Mouse (Mus musculus): ENCODE measurements at regions not wholly inside any gene's neighbourhood (a gene's known extent, or its start where the extent isn't known, plus 50 kb on each side); places are given as distances from the start of the nearest gene placed in this dataset.

DNA sequence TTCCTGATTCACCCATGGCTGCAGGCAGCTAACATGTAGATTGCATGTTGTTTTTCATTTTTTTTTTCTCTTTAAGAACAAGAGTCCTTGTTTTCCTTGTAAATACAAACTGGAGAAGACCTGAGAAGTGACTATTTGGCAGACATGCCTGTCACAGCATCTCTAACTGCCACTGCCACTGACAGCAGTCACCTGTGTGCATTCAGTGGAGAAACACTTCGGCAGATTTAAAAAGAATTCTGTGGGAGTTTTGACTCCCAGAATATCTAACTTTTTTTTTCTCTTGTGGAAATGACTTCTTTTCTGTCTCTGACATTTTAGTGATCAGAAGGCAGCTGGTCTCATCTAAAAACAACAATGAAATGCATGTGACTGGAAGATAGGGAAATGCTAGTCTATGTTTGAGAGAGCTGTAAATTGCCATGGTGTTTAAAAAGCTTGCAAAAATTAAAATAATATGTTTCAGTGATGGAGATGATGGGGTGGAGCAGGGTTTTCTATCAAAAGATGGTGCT lies 526.0 kb upstream of the Agtr1b start:
- no peak for DNase-seq (ENCODE audit: low read depth, low spot score)

DNA sequence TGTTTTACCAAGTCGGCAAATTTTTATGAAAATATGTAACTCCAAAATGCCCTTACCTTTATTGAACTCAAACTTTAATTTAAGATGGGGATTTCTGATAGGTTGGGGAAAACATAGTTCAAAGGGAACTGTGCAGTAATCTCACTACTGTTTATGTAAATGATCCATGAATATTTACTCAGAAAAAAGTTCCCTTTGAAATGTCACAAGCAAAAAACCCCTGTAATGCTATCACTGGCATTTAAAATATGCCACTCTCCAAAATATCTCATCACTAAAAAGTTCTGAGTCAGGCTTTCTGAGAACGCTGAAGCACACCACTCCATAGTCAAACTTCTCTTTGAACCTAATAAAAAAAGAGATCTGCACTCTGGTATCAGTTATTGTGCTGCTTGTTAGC lies 497.3 kb upstream of the Agtr1b start:
- DNase-seq (ENCODE audit: low read depth, low spot score): peak; percentile 41

DNA sequence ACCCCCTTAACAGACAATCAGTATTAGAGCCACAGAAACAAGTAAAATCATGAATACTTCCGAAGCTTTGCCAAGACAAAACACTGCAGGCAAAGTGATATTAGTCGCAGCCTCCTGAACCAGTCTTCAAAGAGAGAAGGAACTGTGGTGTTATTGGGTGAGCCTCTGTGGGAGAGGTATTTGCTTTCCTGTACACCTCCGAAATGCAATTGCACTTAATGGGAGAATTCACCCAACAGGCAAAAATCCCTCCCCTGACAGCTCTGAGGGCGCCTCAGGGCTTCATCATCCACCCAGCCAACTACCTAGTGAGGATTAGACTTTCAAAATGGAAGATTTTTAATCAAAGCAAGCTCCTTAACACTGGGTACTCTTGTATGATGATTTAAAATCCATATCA lies 464.1 kb upstream of the Agtr1b start:
- no peak for DNase-seq (ENCODE audit: low read depth, low spot score)

DNA sequence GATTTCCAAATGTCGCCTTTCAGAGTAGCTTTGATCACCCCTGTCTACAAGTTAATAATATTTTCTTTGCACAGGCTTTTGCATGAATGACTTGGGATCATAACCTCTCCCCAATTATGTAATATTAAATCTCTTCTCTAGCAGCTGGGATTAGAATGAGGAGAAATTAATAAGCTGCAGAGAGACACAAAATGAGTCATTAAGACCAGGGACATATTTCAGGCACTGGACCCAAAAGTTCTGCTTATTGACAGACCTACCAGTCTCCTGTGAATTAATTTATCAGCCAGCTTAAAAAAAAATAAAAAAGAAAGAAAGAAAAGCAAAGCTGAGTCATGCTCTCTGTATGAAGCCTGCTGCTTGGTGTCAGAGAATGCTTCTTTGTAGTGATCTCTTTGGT lies 462.4 kb upstream of the Agtr1b start:
- DNase-seq (ENCODE audit: low read depth, low spot score): no peak

DNA sequence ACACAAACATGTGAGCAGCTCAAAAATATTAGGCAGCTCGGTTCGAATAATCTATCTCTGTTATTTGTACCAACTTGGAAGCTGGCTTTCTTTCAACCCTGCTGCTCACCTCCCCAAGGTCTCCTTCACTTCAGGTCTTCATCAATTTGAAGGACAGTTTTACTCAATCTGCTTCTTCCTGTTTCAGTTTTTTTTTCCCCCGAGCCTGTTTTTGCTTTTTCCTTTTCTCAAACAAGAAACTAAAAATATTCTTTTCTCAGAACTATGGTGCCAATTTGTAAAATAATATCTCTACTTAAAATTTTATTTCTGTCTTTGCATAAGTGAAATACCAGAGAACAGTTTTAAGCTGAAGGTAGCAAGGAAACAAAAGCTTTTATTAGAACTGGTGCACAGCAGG lies 461.8 kb upstream of the Agtr1b start:
- DNase-seq (ENCODE audit: low read depth, low spot score): peak; percentile 53

DNA sequence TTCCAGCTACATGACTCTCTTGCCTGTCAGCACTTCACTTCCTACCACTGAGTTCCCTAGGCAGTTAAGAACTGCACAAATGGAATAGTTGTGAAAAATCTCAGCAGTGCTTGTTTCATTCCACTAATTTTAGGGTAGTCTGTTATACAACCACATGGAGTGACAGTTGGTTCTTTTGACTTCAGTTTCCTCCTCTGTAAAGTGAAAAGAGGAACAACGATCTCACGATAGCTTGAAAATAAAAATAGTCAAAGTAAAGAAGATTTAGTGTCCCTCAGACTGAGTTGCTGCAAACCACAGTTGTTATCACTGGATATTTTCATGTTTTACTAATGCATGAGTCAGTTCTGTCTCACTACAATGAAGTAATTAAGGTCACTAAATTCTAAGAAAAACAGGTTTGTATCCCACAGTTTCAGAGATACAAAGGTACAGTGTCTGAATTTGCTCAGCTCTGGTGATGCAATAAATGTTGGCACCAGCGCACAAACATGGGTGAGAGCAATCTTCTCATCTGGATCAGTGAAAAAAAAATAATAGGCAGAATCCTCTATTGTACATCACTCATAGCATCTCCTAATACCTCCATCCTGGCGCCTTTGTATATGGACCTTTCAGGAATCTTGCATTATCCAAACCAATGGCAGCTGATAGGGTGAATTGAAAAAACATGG lies 458.8 kb upstream of the Agtr1b start:
- DNase-seq (ENCODE audit: low read depth, low spot score): peak; percentile 66

DNA sequence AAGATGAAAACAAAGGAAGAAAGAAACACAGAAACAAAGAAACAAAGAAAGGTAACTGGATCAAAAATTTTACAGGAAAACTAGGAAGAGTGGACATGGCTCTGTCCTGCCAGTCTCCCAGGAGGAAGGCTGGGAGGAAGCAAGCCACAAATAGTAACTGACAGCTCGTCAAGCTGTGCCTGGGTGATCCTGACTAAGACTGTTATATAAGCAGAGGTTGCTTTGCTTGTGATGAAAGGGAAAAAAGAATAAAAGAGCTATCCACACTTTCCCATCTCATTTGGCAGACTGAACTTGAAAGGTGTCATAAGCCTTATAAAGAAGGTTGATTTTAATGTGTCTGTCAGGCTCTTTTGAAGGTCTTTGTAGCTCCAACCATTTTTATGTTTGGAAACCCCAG lies 455.2 kb upstream of the Agtr1b start:
- DNase-seq (ENCODE audit: low read depth, low spot score): no peak

DNA sequence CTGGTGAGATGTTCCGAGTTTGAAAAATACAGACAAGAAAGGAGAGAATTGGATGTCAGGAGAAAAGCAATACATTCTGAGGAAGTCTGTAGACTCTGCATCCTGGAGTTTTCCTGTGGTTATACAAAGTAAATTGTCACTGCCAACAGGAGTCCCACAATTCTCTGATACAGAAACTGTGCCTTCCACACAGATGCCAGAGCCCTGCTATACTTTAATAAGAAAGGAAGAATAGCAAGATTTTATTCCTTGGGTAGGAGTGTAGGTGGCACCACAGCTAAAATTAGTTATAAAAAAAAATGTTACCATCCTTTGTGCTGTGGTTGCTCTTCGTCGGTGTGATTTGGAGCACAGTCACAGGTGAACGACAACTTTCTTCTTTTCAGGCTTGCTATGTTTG lies 454.7 kb upstream of the Agtr1b start:
- no peak for DNase-seq (ENCODE audit: low read depth, low spot score)

DNA sequence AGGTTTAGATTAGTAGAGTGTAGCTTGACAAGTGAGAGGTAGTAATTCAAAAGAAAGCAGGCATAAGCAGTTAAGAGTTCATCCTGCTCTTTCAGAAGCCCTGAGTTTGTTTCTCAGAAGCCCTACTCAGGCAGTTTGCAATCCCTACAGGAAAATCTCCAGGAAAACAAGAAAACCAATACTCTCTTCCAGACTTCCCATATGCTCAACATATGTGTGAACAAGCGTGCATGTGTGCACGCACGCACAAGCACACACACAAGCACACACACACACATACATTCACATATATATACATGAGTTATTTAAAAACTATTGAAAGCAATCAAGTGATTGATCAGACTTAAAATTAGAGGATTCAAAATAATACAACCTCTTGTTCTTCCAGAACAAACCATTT lies 453.1 kb upstream of the Agtr1b start:
- DNase-seq (ENCODE audit: low read depth, low spot score): no peak

DNA sequence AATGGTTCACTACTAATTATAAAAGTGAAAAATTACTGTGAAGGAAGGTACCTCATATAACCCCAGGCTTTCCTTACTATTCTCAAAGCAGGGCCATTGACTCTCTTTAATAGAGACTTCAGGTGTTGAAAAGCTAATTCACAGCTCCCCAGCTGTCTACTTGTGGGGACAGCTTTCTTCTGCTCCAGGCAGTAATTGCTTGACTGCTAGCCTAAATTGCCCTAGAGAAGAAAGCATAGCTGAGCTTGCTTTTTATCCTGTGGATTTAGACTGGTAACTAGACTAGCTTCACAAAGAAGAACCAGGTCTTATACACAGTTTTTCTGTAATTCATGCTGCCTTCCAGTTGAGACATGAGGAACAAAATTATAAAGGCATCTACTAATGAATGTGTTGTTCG lies 452.6 kb upstream of the Agtr1b start:
- no peak for DNase-seq (ENCODE audit: low read depth, low spot score)

DNA sequence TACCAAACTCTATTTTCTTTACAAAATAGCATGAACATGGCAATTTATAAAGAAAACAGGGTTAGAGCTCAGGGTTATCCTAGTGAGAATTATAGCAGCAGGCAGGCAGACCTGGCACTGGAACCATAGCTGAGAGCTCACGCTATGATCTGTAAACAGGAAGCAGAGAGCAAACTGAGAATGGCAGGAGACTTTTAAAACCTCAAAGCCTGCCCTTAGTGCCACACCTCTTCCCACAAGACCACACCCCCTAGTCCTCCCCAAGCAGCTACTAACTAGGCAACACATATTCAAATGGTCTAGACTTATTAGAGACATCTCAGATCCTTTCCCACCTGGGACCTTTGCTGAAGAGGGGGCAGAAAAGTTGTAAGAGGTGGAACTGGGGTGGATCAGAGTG lies 449.6 kb upstream of the Agtr1b start:
- DNase-seq (ENCODE audit: low read depth, low spot score): peak; percentile 24

DNA sequence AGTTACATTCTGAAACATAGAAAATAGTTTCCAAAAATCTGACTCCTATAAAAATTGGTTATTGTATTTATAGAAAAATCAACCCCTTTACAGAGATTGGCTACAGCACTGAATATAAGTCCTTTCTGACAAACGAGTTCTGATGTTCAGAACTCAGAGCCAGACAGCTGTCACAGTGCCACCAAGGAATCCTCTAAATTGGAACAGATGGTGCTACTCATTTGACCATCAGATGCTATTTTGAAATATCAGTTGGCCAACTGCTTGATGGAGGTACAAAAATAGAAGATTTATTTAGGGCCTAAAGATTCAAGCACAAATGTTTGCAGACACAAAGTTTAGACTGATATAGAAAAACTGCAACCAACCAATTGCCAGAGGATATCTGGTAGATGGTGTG lies 427.3 kb upstream of the Agtr1b start:
- no peak for DNase-seq (ENCODE audit: low read depth, low spot score)

DNA sequence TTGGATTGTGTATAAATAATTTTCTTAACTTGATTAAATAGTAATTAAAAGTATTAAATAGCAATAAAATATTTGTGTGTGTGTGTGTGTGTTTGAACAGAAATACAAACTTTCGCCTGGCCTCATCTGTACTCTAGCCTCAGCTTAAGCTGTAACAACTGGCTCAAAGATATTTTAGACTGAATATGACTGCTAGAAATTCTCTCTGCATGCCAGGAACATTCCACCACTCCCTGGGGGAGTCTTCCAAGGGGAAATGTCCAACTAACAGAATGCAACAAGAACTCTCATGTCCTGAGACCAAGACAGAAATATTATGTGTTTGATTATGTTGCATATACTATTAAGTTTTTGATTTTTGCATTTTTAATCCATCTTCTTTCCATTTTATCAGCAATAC lies 425.5 kb upstream of the Agtr1b start:
- DNase-seq (ENCODE audit: low read depth, low spot score): no peak

DNA sequence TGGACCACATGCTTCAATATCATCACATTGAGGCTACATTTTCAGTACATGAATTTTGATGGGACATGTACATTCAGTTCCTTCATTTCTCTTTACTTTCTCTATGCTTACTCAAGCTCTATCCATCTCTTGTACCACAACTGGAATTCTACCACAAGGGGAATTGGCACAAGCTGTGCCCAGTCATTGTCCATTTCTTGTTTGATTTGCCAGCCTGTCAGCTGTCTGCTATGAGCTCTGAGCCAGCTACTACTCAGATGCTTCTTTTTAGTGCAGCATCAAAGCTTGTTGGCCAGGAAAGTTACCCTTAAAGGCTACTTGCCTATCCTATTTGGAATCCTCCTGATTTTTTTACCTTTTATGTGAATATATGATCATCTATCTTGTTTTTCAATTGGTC lies 410.9 kb upstream of the Agtr1b start:
- no peak for DNase-seq (ENCODE audit: low read depth, low spot score)

DNA sequence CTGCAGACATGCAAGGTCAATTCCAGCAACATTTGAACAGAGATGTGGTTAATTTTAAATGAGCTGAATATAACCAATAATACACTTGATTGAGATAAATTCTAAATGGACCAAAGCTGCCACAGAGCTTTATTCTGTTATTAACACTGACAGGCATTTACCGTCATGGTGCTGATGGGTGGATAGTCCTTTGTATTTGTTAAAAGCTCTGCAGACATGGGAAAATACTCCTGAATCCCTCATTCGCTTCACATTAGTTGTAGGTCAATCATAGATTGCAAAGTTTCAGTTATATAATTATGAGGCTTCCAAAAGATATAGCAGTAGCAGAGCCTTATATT lies 410.0 kb upstream of the Agtr1b start:
- DNase-seq (ENCODE audit: low read depth, low spot score): no peak

DNA sequence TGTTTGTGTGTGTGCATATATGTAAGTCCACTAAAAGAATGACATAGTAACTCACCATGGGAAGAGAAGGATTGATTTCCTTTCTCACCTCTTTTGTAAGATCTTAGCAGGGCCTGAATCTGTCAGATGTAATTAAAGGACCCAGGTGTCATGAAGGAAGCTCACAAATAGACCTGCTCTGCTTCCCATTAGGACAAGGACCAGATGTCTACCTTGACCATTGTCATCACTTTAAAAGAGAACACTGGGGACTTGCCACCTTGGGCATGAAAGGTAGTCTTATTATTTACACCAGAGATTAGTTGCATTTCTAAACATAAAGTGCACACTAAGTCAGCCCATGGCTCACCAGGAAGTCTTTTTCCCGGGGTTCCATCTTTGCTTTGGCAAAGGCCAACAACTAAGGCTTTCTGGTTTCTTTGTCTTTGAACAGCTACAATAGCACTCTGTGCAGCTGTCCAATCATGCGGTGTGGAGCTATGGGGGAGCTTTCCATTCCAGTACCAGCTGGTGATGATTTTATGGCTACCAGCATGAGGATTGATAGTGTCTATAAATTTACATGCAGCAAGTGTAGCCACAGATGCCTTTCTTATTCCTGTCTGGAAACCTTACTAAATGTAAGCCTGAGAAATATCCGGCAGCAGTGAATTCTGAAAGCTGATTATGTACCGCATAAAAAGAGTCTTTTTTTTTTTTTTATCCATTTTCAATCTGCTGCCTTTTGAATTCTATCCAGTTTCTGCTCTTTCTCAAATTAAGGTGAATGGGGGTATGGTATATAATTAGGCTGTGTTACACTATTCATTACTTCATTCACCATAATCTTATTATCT lies 409.4 kb upstream of the Agtr1b start:
- DNase-seq (ENCODE audit: low read depth, low spot score): no peak

DNA sequence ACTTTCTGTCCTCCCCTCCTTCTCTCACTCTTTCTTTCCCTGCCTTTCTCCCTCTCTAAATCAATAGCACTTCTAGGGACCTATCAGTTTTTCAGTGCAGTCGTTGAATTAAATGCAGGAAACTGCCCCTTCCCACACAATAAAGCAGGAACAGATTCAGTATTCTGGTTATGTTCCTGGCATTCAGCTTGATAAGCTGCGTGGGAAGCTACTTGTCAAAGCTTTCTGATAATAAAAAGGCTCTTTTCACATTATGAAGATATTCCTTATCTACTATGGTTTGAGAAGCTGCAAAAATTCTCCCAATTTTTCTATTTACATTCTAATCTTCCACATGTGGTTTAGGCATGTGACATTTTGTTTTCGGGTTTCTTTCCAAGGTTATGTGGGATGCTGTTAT lies 367.3 kb upstream of the Agtr1b start:
- DNase-seq (ENCODE audit: low read depth, low spot score): no peak

DNA sequence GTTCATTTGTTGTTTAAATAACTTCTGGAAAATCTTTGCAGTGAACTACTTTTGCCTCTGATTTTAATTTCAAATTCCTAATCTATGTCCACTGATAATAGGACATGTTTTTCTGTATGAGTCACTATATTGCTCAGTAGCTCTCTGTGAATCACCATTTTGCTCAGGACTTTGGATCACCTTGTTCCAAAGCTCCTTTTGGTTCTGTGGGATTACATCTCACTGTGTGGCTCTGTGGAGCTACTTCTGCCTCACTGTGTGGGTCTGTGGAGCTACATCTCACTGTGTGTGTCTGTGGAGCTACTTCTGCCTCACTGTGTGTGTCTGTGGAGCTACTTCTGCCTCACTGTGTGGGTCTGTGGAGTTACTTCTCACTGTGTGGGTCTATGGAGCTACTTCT lies 365.0 kb upstream of the Agtr1b start:
- no peak for DNase-seq (ENCODE audit: low read depth, low spot score)

DNA sequence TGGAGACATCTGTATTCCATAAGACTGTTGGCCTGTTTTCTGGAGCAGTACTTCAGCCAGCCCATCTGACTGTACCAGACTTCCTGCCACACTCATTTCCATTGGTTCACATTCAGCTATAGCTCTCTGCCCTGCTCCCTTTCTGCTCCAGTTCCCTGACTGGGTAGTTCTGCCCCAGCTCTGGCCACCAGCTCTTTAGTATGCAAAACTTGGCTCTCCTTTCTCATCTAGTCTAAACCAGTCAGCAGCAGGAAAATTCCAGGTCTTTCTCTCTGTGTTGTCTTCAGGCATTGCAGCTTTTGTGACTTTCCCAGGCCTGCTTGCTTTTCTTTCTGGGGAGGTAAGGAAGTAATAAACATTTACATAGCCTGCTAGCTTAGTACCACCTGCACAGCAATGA lies 363.5 kb upstream of the Agtr1b start:
- DNase-seq (ENCODE audit: low read depth, low spot score): no peak

DNA sequence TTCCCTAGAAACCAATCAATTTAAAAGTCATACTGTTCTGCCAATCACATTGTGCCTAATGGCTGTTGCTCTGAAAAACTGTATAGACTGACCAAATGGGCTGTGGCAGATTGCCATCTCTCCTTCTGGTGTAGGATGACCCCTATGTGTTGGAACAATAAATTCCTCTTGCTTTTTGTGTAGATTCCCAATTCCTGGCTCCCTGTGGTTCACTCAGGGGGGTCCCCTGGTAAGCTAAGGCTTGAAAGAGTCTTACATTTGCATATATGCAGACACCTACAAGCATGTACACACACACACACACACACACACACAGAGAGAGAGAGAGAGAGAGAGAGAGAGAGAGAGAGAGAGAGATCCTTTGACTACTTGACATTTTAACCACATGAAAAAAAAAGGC lies 362.8 kb upstream of the Agtr1b start:
- DNase-seq (ENCODE audit: low read depth, low spot score): peak; percentile 16

DNA sequence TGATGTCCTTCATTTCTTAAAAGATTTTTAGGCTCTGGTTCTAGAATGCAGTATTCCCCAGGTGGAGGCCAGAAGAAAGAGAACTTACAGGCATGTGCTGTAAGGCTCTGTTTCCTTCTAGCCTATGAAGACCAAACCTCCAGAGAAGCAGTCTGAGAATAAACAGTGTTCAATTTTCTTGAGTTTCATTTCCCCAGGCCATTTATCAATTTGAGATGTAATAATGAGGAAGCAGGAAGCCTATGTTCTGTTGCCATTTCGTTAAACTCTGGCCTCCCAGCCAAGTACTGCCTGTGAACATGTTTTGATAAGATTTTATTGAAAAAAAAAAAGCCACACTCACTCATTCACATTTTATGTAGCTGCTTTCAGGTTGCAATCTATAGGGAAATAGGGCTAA lies 347.7 kb upstream of the Agtr1b start:
- peak; percentile 60 for DNase-seq (ENCODE audit: low read depth, low spot score)

DNA sequence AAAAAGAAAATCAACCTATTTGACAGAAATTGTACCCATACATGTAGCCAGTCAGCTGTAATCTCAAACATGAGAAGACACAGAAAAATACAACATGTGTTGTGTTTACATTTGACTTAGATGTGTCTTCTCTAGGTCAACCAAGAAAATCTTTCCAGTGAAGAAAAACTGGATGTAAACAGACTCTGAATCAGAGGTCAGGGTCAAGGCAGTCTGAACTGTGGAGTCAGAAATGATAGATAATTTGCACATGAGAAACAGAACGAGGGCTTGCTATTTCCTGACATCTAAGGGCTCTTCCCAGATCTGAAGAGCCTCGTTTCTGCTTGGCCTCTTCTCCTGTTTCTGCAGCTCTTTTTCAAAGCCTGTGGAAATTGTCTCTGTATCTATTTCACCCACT lies 342.7 kb upstream of the Agtr1b start:
- DNase-seq (ENCODE audit: low read depth, low spot score): no peak

DNA sequence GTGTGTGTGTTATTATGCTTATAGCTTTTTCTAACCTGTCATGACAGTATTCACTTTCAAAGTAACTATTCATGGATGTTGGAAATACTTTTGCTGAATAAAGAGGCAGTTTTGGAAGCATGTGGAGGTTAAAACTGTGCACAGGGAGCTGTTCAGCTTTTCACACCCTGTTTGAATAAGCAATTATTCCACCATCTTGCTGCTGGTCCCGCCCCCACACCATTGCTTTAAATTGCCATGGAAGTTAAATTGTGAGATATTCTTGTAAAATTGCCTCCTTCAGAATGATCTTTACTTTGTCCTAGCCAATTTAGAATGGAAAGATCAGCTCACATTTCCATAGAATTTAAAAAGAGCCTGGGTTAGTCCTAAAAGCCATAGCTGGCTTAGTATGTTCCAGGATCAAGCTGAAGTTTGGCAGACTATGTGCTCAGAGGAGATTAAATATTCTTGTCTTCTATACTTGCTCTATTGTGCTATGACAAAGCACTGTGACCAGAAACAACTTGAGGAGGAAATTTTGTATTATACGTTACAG lies 328.4 kb upstream of the Agtr1b start:
- no peak for DNase-seq (ENCODE audit: low read depth, low spot score)
